Mouse (Mus musculus): Measurements from ENCODE around the gene Tra2b. TPM values are rescaled to one million over a fixed set of nuclear protein-coding genes. Genes with fewer than 3 reads are reported as not detected.

Tra2b gene
- total and polyA plus RNA-seq, 3 experiments, result 216 to 405 (median 272) TPM

DNA sequence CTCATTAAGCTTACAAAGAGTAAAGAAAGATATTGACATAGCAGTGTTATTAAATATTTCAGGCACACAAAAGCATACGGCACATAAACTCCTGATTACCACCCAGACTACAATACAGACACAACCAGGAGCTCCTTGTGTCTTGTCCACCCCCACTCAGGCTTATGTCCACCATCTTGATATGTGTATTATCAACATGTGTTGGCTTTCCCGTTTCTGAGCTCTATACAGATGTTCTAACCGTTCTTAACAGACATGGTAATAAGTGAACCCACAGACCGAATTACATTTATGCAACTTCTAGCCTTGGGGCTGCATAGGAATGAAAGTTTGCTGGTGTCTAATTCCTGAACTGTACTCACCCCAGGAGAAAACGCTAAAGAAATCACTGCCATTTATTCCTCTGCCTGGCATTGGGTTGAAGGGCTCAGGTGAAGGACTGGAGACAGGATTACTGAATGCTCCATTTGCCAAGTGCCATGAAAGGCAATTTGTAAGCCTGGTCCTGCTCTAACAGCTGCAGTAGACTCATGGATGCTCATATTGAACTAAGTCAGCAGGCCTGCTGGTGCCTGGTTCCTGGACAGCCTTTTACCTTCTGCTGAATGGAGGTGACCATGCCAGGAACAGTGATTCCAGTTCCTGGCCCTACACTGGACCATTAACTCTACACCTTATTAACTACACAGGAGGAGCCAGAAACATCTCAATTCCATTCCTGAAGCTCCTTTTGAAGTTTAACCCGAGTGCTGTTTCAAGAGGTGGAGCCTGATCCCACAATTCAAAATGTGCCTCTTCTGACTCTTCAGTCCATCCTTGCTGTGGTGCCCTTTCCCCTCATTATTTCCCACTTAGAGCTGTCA, 24.2 kb downstream of the Tra2b start:
- Histone ChIP-seq H3K9me3 (replicated peaks; ENCODE audit: low read length) (no peaks in the 10 kb centered on the region), H3K27me3 (replicated peaks) (no peaks in the 10 kb centered on the region), H3K9ac (ENCODE audit: insufficient read depth, low read depth) (no peak overlapping the region), H3K79me2 (replicated peaks; ENCODE audit: control insufficient read depth, extremely low read depth, insufficient read depth, poor library complexity, severe bottlenecking) (no peaks in the 10 kb centered on the region; the same call in 1 of the 2 replicates), H3K4me2 (ENCODE audit: insufficient read depth, low read depth, poor library complexity, severe bottlenecking) (no peak overlapping the region), H3K27ac (ENCODE audit: insufficient read depth, low read depth) (no peak overlapping the region), H3K4me1 (ENCODE audit: control insufficient read depth in 1 of 2, insufficient read depth in 2 of 2) (no peaks in the 10 kb centered on the region), H3K4me3 (replicated peaks in 1 of 3; ENCODE audit: low read depth in 2 of 3, low read length in 2 of 3, poor library complexity in 1 of 3) (no peak overlapping the region), H3K36me3 (replicated peaks in 1 of 2; ENCODE audit: control insufficient read depth in 1 of 2, insufficient read depth in 1 of 2, low read length in 1 of 2) (peaks cover 44 to 67% of the 10 kb centered on the region in 2 experiments)
- in situ Hi-C loops (cut with MboI; ENCODE audit: low pct_ligation_motif_present, low pct_unique_long_range_greater_than_20kb, low sequenced_read_pairs), result no loop called here
- TF ChIP-seq ZMIZ1 (IDR thresholded peaks at IDR 0.05; ENCODE audit: low read depth, low read length), result peak; percentile 28; the same call in 1 of the 2 replicates
- no peak for TF ChIP-seq ZNF384 (IDR thresholded peaks at IDR 0.05; ENCODE audit: low read depth, low read length)
- 0 out of 2 replicates have a peak, but pooled peaks have one; percentile 58 for TF ChIP-seq POLR2AphosphoS2 (IDR thresholded peaks at IDR 0.05; ENCODE audit: low read depth, low read length)
- DNase-seq (ENCODE audit: extremely low read depth), result no peak
- dilution Hi-C loops (cut with MboI; ENCODE audit: extremely low pct_ligation_motif_present, extremely low pct_unique_long_range_greater_than_20kb, low sequenced_read_pairs), result no loop called here

DNA sequence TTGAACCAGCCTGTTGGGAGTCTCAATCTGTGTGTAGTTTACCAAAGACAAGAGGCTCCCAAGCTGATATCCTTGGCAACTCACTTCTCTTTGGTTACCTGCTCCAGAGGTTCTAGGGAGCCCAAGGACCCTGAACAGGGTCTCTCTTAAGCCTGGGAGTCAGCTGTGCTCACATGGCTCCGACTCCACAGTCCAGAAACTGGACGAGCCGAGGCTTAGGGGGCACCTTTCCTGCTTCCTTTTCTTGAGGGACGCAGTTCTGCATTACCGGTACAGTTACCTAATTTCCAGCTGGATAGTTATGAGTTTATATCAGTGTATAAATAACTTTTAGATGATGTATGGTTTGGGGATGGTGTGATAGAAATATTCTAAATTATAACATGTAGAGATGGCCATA, 24.9 kb downstream of the Tra2b start:
- in situ Hi-C loops (cut with MboI; ENCODE audit: low pct_ligation_motif_present, low pct_unique_long_range_greater_than_20kb, low sequenced_read_pairs) (no loop called here), dilution Hi-C loops (cut with MboI; ENCODE audit: extremely low pct_ligation_motif_present, extremely low pct_unique_long_range_greater_than_20kb, low sequenced_read_pairs) (no loop called here)
- no peak overlapping the region for H3K27ac ChIP-seq (ENCODE audit: insufficient read depth, low read depth)
- no peak overlapping the region for H3K9ac ChIP-seq (ENCODE audit: insufficient read depth, low read depth)
- DNase-seq (ENCODE audit: extremely low read depth), result no peak
- TF ChIP-seq POLR2AphosphoS2 (IDR thresholded peaks at IDR 0.05; ENCODE audit: low read depth, low read length) (peak; percentile 27), POLR2A (IDR thresholded peaks at IDR 0.05; ENCODE audit: low read depth, low read length) (peak; percentile 48), SIN3A (IDR thresholded peaks at IDR 0.05; ENCODE audit: low read length) (no peak)
- H3K4me3 ChIP-seq (replicated peaks in 1 of 3; ENCODE audit: low read depth in 2 of 3, low read length in 2 of 3, poor library complexity in 1 of 3), result no peak overlapping the region
- peaks cover 44 to 71% of the 10 kb centered on the region in 2 experiments for H3K36me3 ChIP-seq (replicated peaks in 1 of 2; ENCODE audit: control insufficient read depth in 1 of 2, insufficient read depth in 1 of 2, low read length in 1 of 2)
- H3K9me3 ChIP-seq (replicated peaks; ENCODE audit: low read length), result no peaks in the 10 kb centered on the region
- H3K27me3 ChIP-seq (replicated peaks), result no peaks in the 10 kb centered on the region
- H3K79me2 ChIP-seq (replicated peaks; ENCODE audit: control insufficient read depth, extremely low read depth, insufficient read depth, poor library complexity, severe bottlenecking), result no peaks in the 10 kb centered on the region; the same call in 1 of the 2 replicates
- H3K4me2 ChIP-seq (ENCODE audit: insufficient read depth, low read depth, poor library complexity, severe bottlenecking), result no peak overlapping the region
- no peaks in the 10 kb centered on the region for H3K4me1 ChIP-seq (ENCODE audit: control insufficient read depth in 1 of 2, insufficient read depth in 2 of 2)

DNA sequence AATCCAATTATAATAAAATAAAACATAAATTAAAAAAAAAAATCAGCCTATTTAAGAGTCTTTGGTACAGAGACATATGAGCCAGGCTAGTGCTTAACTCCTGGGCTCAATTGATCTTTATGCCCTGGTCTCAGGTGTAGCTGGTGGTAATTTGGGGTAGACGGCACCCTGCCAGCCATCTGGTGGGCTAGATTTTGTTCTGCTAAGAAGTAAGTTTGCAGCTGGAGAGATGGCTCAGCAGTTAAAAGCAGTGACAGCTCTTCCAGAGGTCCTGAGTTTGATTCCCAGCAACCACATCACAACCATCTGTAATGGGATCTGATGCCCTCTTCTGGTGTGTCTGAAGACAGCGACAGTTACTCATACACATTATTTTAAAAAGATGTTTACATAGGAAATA, 25.8 kb downstream of the Tra2b start:
- Histone ChIP-seq H3K79me2 (replicated peaks; ENCODE audit: control insufficient read depth, extremely low read depth, insufficient read depth, poor library complexity, severe bottlenecking) (no peaks in the 10 kb centered on the region; the same call in 1 of the 2 replicates), H3K9ac (ENCODE audit: insufficient read depth, low read depth) (no peak overlapping the region), H3K4me2 (ENCODE audit: insufficient read depth, low read depth, poor library complexity, severe bottlenecking) (no peak overlapping the region), H3K27me3 (replicated peaks) (no peaks in the 10 kb centered on the region), H3K4me3 (replicated peaks in 1 of 3; ENCODE audit: low read depth in 2 of 3, low read length in 2 of 3, poor library complexity in 1 of 3) (no peak overlapping the region), H3K4me1 (ENCODE audit: control insufficient read depth in 1 of 2, insufficient read depth in 2 of 2) (no peaks in the 10 kb centered on the region), H3K9me3 (replicated peaks; ENCODE audit: low read length) (no peaks in the 10 kb centered on the region), H3K36me3 (replicated peaks in 1 of 2; ENCODE audit: control insufficient read depth in 1 of 2, insufficient read depth in 1 of 2, low read length in 1 of 2) (peaks cover 39 to 66% of the 10 kb centered on the region in 2 experiments), H3K27ac (ENCODE audit: insufficient read depth, low read depth) (no peak overlapping the region)
- dilution Hi-C loops (cut with MboI; ENCODE audit: extremely low pct_ligation_motif_present, extremely low pct_unique_long_range_greater_than_20kb, low sequenced_read_pairs) (no loop called here), in situ Hi-C loops (cut with MboI; ENCODE audit: low pct_ligation_motif_present, low pct_unique_long_range_greater_than_20kb, low sequenced_read_pairs) (no loop called here)
- no peak for DNase-seq (ENCODE audit: extremely low read depth)
- TF ChIP-seq CTCF (conservative IDR thresholded peaks at IDR 0.05 in 1 of 2, IDR thresholded peaks at IDR 0.05 in 1 of 2; ENCODE audit: low read depth in 2 of 2, low read length in 2 of 2), result peak in 1 of 2 experiments; percentile 31; a peak in 2 of 4 replicates
- no peak for TF ChIP-seq MAZ (IDR thresholded peaks at IDR 0.05; ENCODE audit: low read depth, low read length)

All from CH12.LX (cell line).